9 mouse cellular contexts compared by ENCODE assay signal in the genomic region with DNA sequence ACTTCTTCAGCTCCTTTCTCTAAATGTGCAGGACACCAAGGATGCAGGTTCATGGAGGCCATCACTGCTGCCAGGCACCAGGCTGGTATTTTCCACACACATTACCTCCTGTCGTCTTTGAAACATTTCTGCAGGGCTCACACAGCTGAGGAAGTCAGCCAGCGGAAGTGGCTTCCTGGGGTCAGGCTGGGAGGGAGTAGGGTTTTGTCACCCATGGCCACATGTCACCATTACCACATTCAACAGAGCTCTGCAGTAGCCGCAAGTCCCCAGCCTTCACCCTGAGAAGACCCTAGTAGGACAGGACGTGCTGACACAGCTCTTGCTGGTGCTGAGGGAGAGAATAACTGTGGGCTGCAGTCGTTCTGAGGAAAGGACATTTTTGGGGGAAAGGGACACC. TPM values are rescaled to one million over a fixed set of nuclear protein-coding genes. Genes with fewer than 3 reads are reported as not detected.
A peak's percentile ranks its signal among the peaks of the same experiment; 100 is the strongest.
DNase-seq lines count a peak whose midpoint lies in the region; ATAC-seq and TF ChIP-seq lines count a peak whose summit lies in the region.
"Had no signal": no experiment of that assay in that cellular context is flagged by ENCODE, and none has a peak within 500 bp of the region (broad histone marks: within the 10 kb centered on the region; RNA-seq: fewer than 3 reads in every experiment).

No protein-coding gene starts in this region.

- H3K4me3 ChIP-seq in heart, embryonic 12.5 days: no peak overlapping the region
- no peak overlapping the region for H3K4me3 ChIP-seq in liver, adult 2 months (ENCODE audit: insufficient read depth, low read depth, low read length)
- no peak overlapping the region for H3K4me3 ChIP-seq in small intestine, adult 2 months (ENCODE audit: low read depth, low read length)
- no peak overlapping the region for H3K4me3 ChIP-seq in midbrain, postnatal 0 days (ENCODE audit: low read depth, low read length)
- no peak overlapping the region for H3K4me3 ChIP-seq in midbrain, embryonic 15.5 days
- H3K4me3 ChIP-seq: erythroblast, embryonic 14.5 days had no signal

- H3K27me3 ChIP-seq in heart, embryonic 12.5 days (replicated peaks): peaks cover 20% of the 10 kb centered on the region
- H3K27me3 ChIP-seq in liver, adult 2 months (ENCODE audit: control insufficient read depth, insufficient read depth, low read length): no peaks in the 10 kb centered on the region
- H3K27me3 ChIP-seq in small intestine, adult 2 months (ENCODE audit: control insufficient read depth, insufficient read depth, low read length): no peaks in the 10 kb centered on the region
- no peaks in the 10 kb centered on the region for H3K27me3 ChIP-seq in midbrain, postnatal 0 days (ENCODE audit: insufficient read depth, low read length)
- 0 out of 2 replicates have a peak, but pooled peaks cover under 1% of the 10 kb centered on the region for H3K27me3 ChIP-seq in midbrain, embryonic 15.5 days (replicated peaks)

- TF ChIP-seq POLR2A in liver, adult 2 months (IDR thresholded peaks at IDR 0.05; ENCODE audit: extremely low read depth, insufficient read depth, low read length): no peak
- TF ChIP-seq POLR2A in small intestine, adult 2 months (IDR thresholded peaks at IDR 0.05; ENCODE audit: low read depth, low read length): no peak; the same call in 1 of the 2 replicates

- DNase-seq in heart, adult 9 months (ENCODE audit: low spot score in 2 of 2): peak; percentile 15 to 20
- peak; percentile 34 for DNase-seq in liver, adult 2 months (ENCODE audit: extremely low read depth, low read depth, low spot score)
- no peak for DNase-seq in midbrain, postnatal 0 days (ENCODE audit: low spot score)
- no peak for DNase-seq in embryo, embryonic 10.5 days (ENCODE audit: low spot score)

- H3K4me1 ChIP-seq in heart, embryonic 12.5 days (replicated peaks): peaks cover 12% of the 10 kb centered on the region
- 0 out of 2 replicates have a peak, but pooled peaks cover 3% of the 10 kb centered on the region for H3K4me1 ChIP-seq in liver, adult 2 months (ENCODE audit: control insufficient read depth, insufficient read depth, low read length)
- H3K4me1 ChIP-seq in small intestine, adult 2 months (ENCODE audit: control insufficient read depth, insufficient read depth, insufficient read length, low read length): peaks cover 23% of the 10 kb centered on the region
- H3K4me1 ChIP-seq in midbrain, postnatal 0 days (ENCODE audit: insufficient read depth, low read length): 0 out of 2 replicates have a peak, but pooled peaks cover 4% of the 10 kb centered on the region
- H3K4me1 ChIP-seq in midbrain, embryonic 15.5 days: peaks cover 16% of the 10 kb centered on the region

- ATAC-seq in heart, embryonic 12.5 days (ENCODE audit: insufficient number of reproducible peaks, low FRiP score): no peak
- ATAC-seq in CD4-positive, CD25-positive, alpha-beta regulatory T cell, adult 4 months: peak; percentile 31
- no peak for ATAC-seq in midbrain, postnatal 0 days (ENCODE audit: low FRiP score)
- no peak for ATAC-seq in midbrain, embryonic 15.5 days (replicated peaks)

- no peaks in the 10 kb centered on the region for H3K9me3 ChIP-seq in heart, embryonic 12.5 days (replicated peaks)
- no peaks in the 10 kb centered on the region for H3K9me3 ChIP-seq in midbrain, postnatal 0 days (ENCODE audit: low read length)
- H3K9me3 ChIP-seq in midbrain, embryonic 15.5 days: no peaks in the 10 kb centered on the region

- peaks cover 9% of the 10 kb centered on the region; the same call in 1 of the 2 replicates for H3K79me2 ChIP-seq in liver, adult 2 months (ENCODE audit: control insufficient read depth, insufficient read depth, low read length)

- H3K9ac ChIP-seq in heart, embryonic 12.5 days: no peak overlapping the region
- H3K9ac ChIP-seq in liver, adult 2 months (ENCODE audit: low read depth, low read length): no peak overlapping the region
- H3K9ac ChIP-seq in midbrain, postnatal 0 days (replicated peaks; ENCODE audit: low read length, poor library complexity, severe bottlenecking): no peak overlapping the region
- no peak overlapping the region for H3K9ac ChIP-seq in midbrain, embryonic 15.5 days

- no peak for TF ChIP-seq CTCF in liver, adult 2 months (IDR thresholded peaks at IDR 0.05; ENCODE audit: low read depth, low read length)
- no peak for TF ChIP-seq CTCF in small intestine, adult 2 months (IDR thresholded peaks at IDR 0.05; ENCODE audit: extremely low read depth, insufficient read length, insufficient replicate concordance, low read depth, low read length)
- TF ChIP-seq CTCF in midbrain, postnatal 0 days (IDR thresholded peaks at IDR 0.05): no peak

- H3K27ac ChIP-seq in heart, embryonic 12.5 days (ENCODE audit: poor library complexity, severe bottlenecking): no peak overlapping the region
- H3K27ac ChIP-seq in liver, adult 2 months (replicated peaks; ENCODE audit: insufficient read depth, low read depth, low read length): peak overlapping the region; percentile 15
- peak overlapping the region; percentile 57 for H3K27ac ChIP-seq in small intestine, adult 2 months (ENCODE audit: insufficient read depth, low read depth, low read length)
- H3K27ac ChIP-seq in midbrain, postnatal 0 days (ENCODE audit: low read depth, low read length): no peak overlapping the region
- H3K27ac ChIP-seq in midbrain, embryonic 15.5 days: no peak overlapping the region

- H3K36me3 ChIP-seq in heart, embryonic 12.5 days: peaks cover 19% of the 10 kb centered on the region; the same call in 1 of the 2 replicates
- H3K36me3 ChIP-seq in liver, adult 2 months (ENCODE audit: control insufficient read depth, insufficient read depth, low read length): no peaks in the 10 kb centered on the region
- H3K36me3 ChIP-seq in small intestine, adult 2 months (ENCODE audit: control insufficient read depth, insufficient read depth, low read length): peaks cover 25% of the 10 kb centered on the region
- H3K36me3 ChIP-seq in midbrain, postnatal 0 days (ENCODE audit: insufficient read depth, low read length): peaks cover 14% of the 10 kb centered on the region; the same call in 1 of the 2 replicates
- no peaks in the 10 kb centered on the region for H3K36me3 ChIP-seq in midbrain, embryonic 15.5 days (replicated peaks)

- H3K4me2 ChIP-seq in heart, embryonic 12.5 days: no peak overlapping the region
- no peak overlapping the region for H3K4me2 ChIP-seq in midbrain, postnatal 0 days (ENCODE audit: low read depth, low read length, poor library complexity, severe bottlenecking)
- H3K4me2 ChIP-seq in midbrain, embryonic 15.5 days: no peak overlapping the region

- 65% methylated on average over 5 of the region's 5 CpGs for WGBS in heart, embryonic 12.5 days
- WGBS in liver, adult 2 months: 71% methylated on average over 5 of the region's 5 CpGs
- 83% methylated on average over 5 of the region's 5 CpGs for WGBS in small intestine, adult 2 months
- WGBS in midbrain, postnatal 0 days: 79% methylated on average over 5 of the region's 5 CpGs
- 81% methylated on average over 5 of the region's 5 CpGs for WGBS in midbrain, embryonic 15.5 days

RNA-seq across cellular contexts. Expression of gene Ap5b1, which starts 4.0 kb away (rescaled TPM):
- 2.2 and 2.5 TPM in 2 replicates for polyA plus RNA-seq in heart, embryonic 12.5 days (2016; fragmentation: Nextera tagmentation; extraction: Ambion mirVana)
- 1 to 10 TPM; 3.8 to 7.4 TPM for polyA plus RNA-seq in CD4-positive, CD25-positive, alpha-beta regulatory T cell, adult 4 months (2017; shearing (Covaris generic))
- 2.7 and 2.8 TPM in 2 replicates for total RNA-seq in liver, adult 2 months (2014; rRNA removed)
- polyA plus RNA-seq in liver, adult 2 months (2012; rRNA removed): 3.4 and 5.3 TPM in 2 replicates
- 20.2 and 37.1 TPM in 2 replicates for polyA plus RNA-seq in small intestine, adult 2 months (2012; rRNA removed)
- 12.8 and 14.5 TPM in 2 replicates for total RNA-seq in midbrain, postnatal 0 days (2014; rRNA removed)
- 1.9 and 2.2 TPM in 2 replicates for polyA plus RNA-seq in midbrain, postnatal 0 days (2015; fragmentation: Nextera tagmentation; extraction: Ambion mirVana)
- 3.0 and 3.1 TPM in 2 replicates for polyA plus RNA-seq in midbrain, embryonic 15.5 days (2015; fragmentation: Nextera tagmentation; extraction: Ambion mirVana)

RNA-seq across cellular contexts. Expression of gene Ovol1, which starts 11.4 kb away (rescaled TPM):
- not detected in 2 replicates for polyA plus RNA-seq in heart, embryonic 12.5 days (2016; fragmentation: Nextera tagmentation; extraction: Ambion mirVana)
- polyA plus RNA-seq in CD4-positive, CD25-positive, alpha-beta regulatory T cell, adult 4 months (2017; shearing (Covaris generic)): not detected
- total RNA-seq in liver, adult 2 months (2014; rRNA removed): not detected in 2 replicates
- polyA plus RNA-seq in liver, adult 2 months (2012; rRNA removed): 0.12 TPM in 1 of 2 replicates, not detected in the other
- polyA plus RNA-seq in small intestine, adult 2 months (2012; rRNA removed): 28.5 and 55.3 TPM in 2 replicates
- 0.27 TPM in 1 of 2 replicates, not detected in the other for total RNA-seq in midbrain, postnatal 0 days (2014; rRNA removed)
- polyA plus RNA-seq in midbrain, postnatal 0 days (2015; fragmentation: Nextera tagmentation; extraction: Ambion mirVana): 0.05 TPM in 1 of 2 replicates, not detected in the other
- polyA plus RNA-seq in midbrain, embryonic 15.5 days (2015; fragmentation: Nextera tagmentation; extraction: Ambion mirVana): 0.10 and 0.13 TPM in 2 replicates

RNA-seq across cellular contexts. Expression of gene Rnaseh2c, which starts 29.8 kb away (rescaled TPM):
- 102 and 110 TPM in 2 replicates for polyA plus RNA-seq in heart, embryonic 12.5 days (2016; fragmentation: Nextera tagmentation; extraction: Ambion mirVana)
- 100 to 1,000 TPM in 1 of 2 experiments, 10 to 100 TPM in 1; 55.0 to 102 TPM for polyA plus RNA-seq in CD4-positive, CD25-positive, alpha-beta regulatory T cell, adult 4 months (2017; shearing (Covaris generic))
- 47.9 and 51.4 TPM in 2 replicates for total RNA-seq in liver, adult 2 months (2014; rRNA removed)
- polyA plus RNA-seq in liver, adult 2 months (2012; rRNA removed): 56.3 and 58.0 TPM in 2 replicates
- 47.0 and 68.0 TPM in 2 replicates for polyA plus RNA-seq in small intestine, adult 2 months (2012; rRNA removed)
- total RNA-seq in midbrain, postnatal 0 days (2014; rRNA removed): 19.8 and 27.1 TPM in 2 replicates
- 43.1 and 50.9 TPM in 2 replicates for polyA plus RNA-seq in midbrain, postnatal 0 days (2015; fragmentation: Nextera tagmentation; extraction: Ambion mirVana)
- polyA plus RNA-seq in midbrain, embryonic 15.5 days (2015; fragmentation: Nextera tagmentation; extraction: Ambion mirVana): 56.2 and 57.7 TPM in 2 replicates

RNA-seq across cellular contexts. Expression of gene Kat5, which starts 38.2 kb away (rescaled TPM):
- 31.5 and 36.1 TPM in 2 replicates for polyA plus RNA-seq in heart, embryonic 12.5 days (2016; fragmentation: Nextera tagmentation; extraction: Ambion mirVana)
- polyA plus RNA-seq in CD4-positive, CD25-positive, alpha-beta regulatory T cell, adult 4 months (2017; shearing (Covaris generic)): 10 to 100 TPM; 38.8 to 84.9 TPM
- 15.9 and 16.8 TPM in 2 replicates for total RNA-seq in liver, adult 2 months (2014; rRNA removed)
- 23.0 and 23.6 TPM in 2 replicates for polyA plus RNA-seq in liver, adult 2 months (2012; rRNA removed)
- 19.0 and 40.4 TPM in 2 replicates for polyA plus RNA-seq in small intestine, adult 2 months (2012; rRNA removed)
- total RNA-seq in midbrain, postnatal 0 days (2014; rRNA removed): 126 and 150 TPM in 2 replicates
- 73.9 and 76.8 TPM in 2 replicates for polyA plus RNA-seq in midbrain, postnatal 0 days (2015; fragmentation: Nextera tagmentation; extraction: Ambion mirVana)
- 82.3 and 84.7 TPM in 2 replicates for polyA plus RNA-seq in midbrain, embryonic 15.5 days (2015; fragmentation: Nextera tagmentation; extraction: Ambion mirVana)

Comparison
In these comparisons a context has a peak if more than half of its experiments do, and no peak if none do; other contexts are left out.
1. DNase-seq: peak in heart, adult 9 months (2 of 2) and liver, adult 2 months (single experiment); none in midbrain, postnatal 0 days (single experiment) and embryo, embryonic 10.5 days (single experiment).
2. H3K27ac ChIP-seq: peak in liver, adult 2 months (single experiment) and small intestine, adult 2 months (single experiment); none in heart, embryonic 12.5 days (single experiment), midbrain, postnatal 0 days (single experiment) and midbrain, embryonic 15.5 days (single experiment).
3. RNA of gene Ovol1, which starts 11.4 kb away (polyA plus RNA-seq): 28.5 to 55.3 TPM in small intestine, adult 2 months; 0.10 to 0.13 TPM in midbrain, embryonic 15.5 days, 0.12 TPM in liver, adult 2 months, not detected in CD4-positive, CD25-positive, alpha-beta regulatory T cell, adult 4 months, 0.05 TPM in midbrain, postnatal 0 days and not detected in heart, embryonic 12.5 days; every median in the first group is over 10 times any median in the second.